Mouse (Mus musculus) embryonic facial prominence, embryonic 14.5 days (tissue): ENCODE results near the gene Glod4. TPM values are rescaled to one million over a fixed set of nuclear protein-coding genes. Genes with fewer than 3 reads are reported as not detected.

ENCODE experiments used
- ATAC-seq: fragments of 200-750 bp; cut with Nextera tagmentation; 2 replicates; pipeline ENCODE4 v1.8.0; 2017; ENCODE audit warnings: low read depth, moderate number of reproducible peaks, moderate TSS enrichment
- DNase-seq: peaks from one replicate; pipeline ENCODE4 v3.0.0-alpha.2; 2015; ENCODE audit warnings: low spot score
- H3K27ac ChIP-seq: fragments of 300-500 bp; sonication (generic); replicated peaks from 2 replicates; pipeline ENCODE4 v1.5.1; 2014; ENCODE audit warnings: low read depth, mild to moderate bottlenecking, low read length, moderate library complexity
- H3K27me3 ChIP-seq: fragments of 300-500 bp; sonication (generic); replicated peaks from 2 replicates; pipeline ENCODE4 v1.6.1; 2014; ENCODE audit warnings: low read length; ENCODE audit not compliant: control insufficient read depth, insufficient read depth
- H3K36me3 ChIP-seq: fragments of 300-500 bp; sonication (generic); 2 replicates; pipeline ENCODE4 v1.6.1; 2014; ENCODE audit warnings: low read length, mixed read lengths; ENCODE audit not compliant: control insufficient read depth, insufficient read depth
- H3K4me1 ChIP-seq: fragments of 300-500 bp; sonication (generic); 2 replicates; pipeline ENCODE4 v1.6.1; 2014; ENCODE audit warnings: antibody characterized with exemption, low read length; ENCODE audit not compliant: control insufficient read depth, insufficient read depth
- H3K4me2 ChIP-seq: fragments of 300-500 bp; sonication (generic); 2 replicates; pipeline ENCODE4 v1.6.1; 2014; ENCODE audit warnings: low read depth, mild to moderate bottlenecking, low read length, moderate library complexity, mixed read lengths
- H3K4me3 ChIP-seq: fragments of 300-500 bp; sonication (generic); 2 replicates; pipeline ENCODE4 v1.5.1; 2014; ENCODE audit warnings: low read depth, mild to moderate bottlenecking, low read length
- H3K9ac ChIP-seq: fragments of 300-500 bp; sonication (generic); 2 replicates; pipeline ENCODE4 v1.6.1; 2014; ENCODE audit warnings: low read depth, mild to moderate bottlenecking, low read length, moderate library complexity, mixed read lengths
- H3K9me3 ChIP-seq: fragments of 300-500 bp; sonication (generic); 2 replicates; pipeline ENCODE4 v1.6.1; 2016; ENCODE audit warnings: low read length; ENCODE audit not compliant: control insufficient read depth
- WGBS: fragments of 180-500 bp; shearing (Covaris S2); extraction: QIAGEN DNeasy Blood & Tissue Kit; methylation state at CpG from one replicate; pipeline ENCODE4 v1.1.7; 2014; 5-methylcytosine and 5-hydroxymethylcytosine counted together
- polyA plus RNA-seq: library from polyadenylated mRNA; unstranded; fragments of >200 nt; fragmentation: Nextera tagmentation; extraction: Ambion mirVana; gene quantifications from 2 replicates; pipeline ENCODE4 v1.2.1, GENCODE M21; 2014

Glod4 gene
- polyA plus RNA-seq, 1 experiment from 2014 or later, result 129 TPM

- peaks cover 47% of the 10 kb centered on the region for H3K36me3 ChIP-seq
- peak overlapping the region; percentile 49 for H3K27ac ChIP-seq
- no peak overlapping the region for H3K4me3 ChIP-seq
- DNase-seq (peak; percentile 91), ATAC-seq (peak; percentile 74)
- no peaks in the 10 kb centered on the region for H3K9me3 ChIP-seq
- H3K9ac ChIP-seq, result no peak overlapping the region
- 40% methylated on average over 5 of the region's 5 CpGs for WGBS
- no peak overlapping the region for H3K4me2 ChIP-seq
- 0 out of 2 replicates have a peak, but pooled peaks cover 11% of the 10 kb centered on the region for H3K4me1 ChIP-seq
- no peaks in the 10 kb centered on the region for H3K27me3 ChIP-seq
These were observed 9.8 kb upstream of the Glod4 start for GRCm38 (mm10) chr11:76253145-76253917.

DNA sequence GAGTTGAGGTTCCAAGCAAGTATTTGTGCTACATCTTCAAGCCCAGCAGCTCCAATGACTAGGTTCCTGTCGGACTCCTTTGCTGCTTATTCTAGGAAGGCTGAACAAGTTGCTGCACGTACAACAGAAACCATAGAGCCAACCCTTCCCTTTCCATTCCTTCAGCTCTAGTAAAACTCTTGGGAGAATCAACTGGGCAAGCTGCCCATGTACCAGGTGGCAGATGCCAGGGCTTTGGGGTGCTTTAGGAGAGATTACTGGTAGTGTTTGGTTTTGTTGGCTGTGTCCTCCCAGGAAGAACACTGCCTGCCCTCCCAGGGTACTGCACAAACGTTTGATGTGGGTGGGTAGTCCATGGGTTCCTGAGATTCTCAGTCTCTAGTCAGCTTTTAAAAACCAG lies 8.5 kb upstream of the Glod4 start:
- no peak for ATAC-seq
- 54% methylated on average over 3 of the region's 3 CpGs for WGBS
- no peaks in the 10 kb centered on the region for H3K27me3 ChIP-seq
- H3K36me3 ChIP-seq, result peaks cover 49% of the 10 kb centered on the region; the same call in 1 of the 2 replicates
- no peaks in the 10 kb centered on the region for H3K9me3 ChIP-seq
- no peak overlapping the region for H3K9ac ChIP-seq
- H3K27ac ChIP-seq, result no peak overlapping the region
- H3K4me3 ChIP-seq, result no peak overlapping the region
- H3K4me2 ChIP-seq, result no peak overlapping the region
- H3K4me1 ChIP-seq, result 0 out of 2 replicates have a peak, but pooled peaks cover 11% of the 10 kb centered on the region
- DNase-seq, result peak; percentile 48

DNA sequence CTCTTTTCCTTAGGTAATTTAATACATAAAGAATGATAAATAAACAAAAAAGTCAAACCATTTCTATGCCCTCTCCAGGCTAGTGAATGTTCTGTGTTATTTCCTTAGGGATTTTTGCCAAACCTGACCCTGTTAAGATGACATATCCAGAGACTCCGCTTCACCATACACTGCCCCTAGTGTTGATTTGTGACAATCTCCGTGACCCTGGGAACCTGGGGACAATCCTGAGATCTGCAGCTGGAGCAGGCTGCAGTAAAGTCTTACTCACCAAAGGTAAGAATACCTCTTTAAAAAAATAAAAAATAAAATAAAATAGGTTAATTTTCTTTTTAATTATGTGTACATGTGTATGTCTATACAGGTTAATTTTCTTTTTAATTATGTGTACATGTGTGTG lies 3.7 kb upstream of the Glod4 start:
- Histone ChIP-seq H3K9ac (no peak overlapping the region), H3K36me3 (peaks cover 43% of the 10 kb centered on the region; the same call in 1 of the 2 replicates), H3K27me3 (no peaks in the 10 kb centered on the region), H3K9me3 (no peaks in the 10 kb centered on the region), H3K27ac (no peak overlapping the region), H3K4me1 (peaks cover 14% of the 10 kb centered on the region), H3K4me3 (no peak overlapping the region), H3K4me2 (no peak overlapping the region)
- ATAC-seq (no peak), DNase-seq (no peak)
- 48% methylated on average over 2 of the region's 2 CpGs for WGBS

DNA sequence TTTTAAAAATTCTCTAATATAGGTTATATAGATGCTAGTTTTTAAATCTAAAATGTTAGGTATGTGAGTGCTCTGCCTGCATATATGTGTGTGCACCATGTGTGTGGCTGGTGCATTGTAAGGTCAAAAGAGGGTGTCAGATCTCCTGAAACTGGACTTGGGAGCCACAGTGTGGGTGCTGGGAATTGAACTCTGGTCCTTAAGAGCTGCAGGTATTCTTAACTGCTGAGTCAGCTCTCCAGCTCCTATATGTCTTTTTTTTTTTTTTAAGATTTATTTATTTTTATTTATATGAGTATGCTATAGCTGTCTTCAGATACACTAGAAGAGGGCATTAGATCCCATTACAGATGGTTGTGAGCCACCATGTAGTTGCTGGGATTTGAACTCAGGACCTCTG lies 2.9 kb upstream of the Glod4 start:
- Histone ChIP-seq H3K4me2 (no peak overlapping the region), H3K27me3 (no peaks in the 10 kb centered on the region), H3K4me1 (peaks cover 14% of the 10 kb centered on the region), H3K4me3 (no peak overlapping the region), H3K9ac (no peak overlapping the region), H3K27ac (no peak overlapping the region), H3K9me3 (no peaks in the 10 kb centered on the region), H3K36me3 (peaks cover 40% of the 10 kb centered on the region; the same call in 1 of the 2 replicates)
- DNase-seq (no peak), ATAC-seq (no peak)

- DNase-seq (no peak), ATAC-seq (peak; percentile 21; the same call in 1 of the 2 replicates)
- Histone ChIP-seq H3K27me3 (no peaks in the 10 kb centered on the region), H3K4me1 (peaks cover 14% of the 10 kb centered on the region), H3K27ac (peak overlapping the region; percentile 78; the same call in 1 of the 2 replicates), H3K36me3 (peaks cover 38% of the 10 kb centered on the region), H3K9me3 (no peaks in the 10 kb centered on the region), H3K4me3 (peak overlapping the region; percentile 90), H3K4me2 (peak overlapping the region; percentile 72), H3K9ac (peak overlapping the region; percentile 87)
- 1% methylated on average over 32 of the region's 34 CpGs for WGBS
These were observed 454 bp upstream of the Glod4 start for GRCm38 (mm10) chr11:76243811-76244546.

DNA sequence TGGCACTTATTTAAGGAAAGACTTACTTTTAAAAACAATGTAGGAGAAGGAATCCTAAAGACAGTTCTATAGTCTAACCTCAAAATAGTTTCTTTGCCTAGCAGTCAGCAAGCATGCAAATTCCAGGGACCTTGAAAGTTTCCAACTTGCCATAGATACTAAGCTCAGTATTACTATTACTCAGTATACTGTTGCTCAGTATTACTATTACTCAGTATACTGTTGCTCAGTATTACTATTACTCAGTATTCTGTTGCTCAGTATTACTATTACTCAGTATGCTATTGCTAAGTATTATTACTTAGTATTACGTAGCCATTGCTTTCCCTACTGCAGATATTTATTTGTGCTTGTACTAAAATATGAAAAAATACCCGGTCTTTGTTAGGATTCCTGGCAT lies 3.8 kb downstream of the Glod4 start:
- H3K27ac ChIP-seq, result no peak overlapping the region
- H3K9ac ChIP-seq, result no peak overlapping the region
- DNase-seq (no peak), ATAC-seq (no peak)
- no peaks in the 10 kb centered on the region for H3K9me3 ChIP-seq
- no peak overlapping the region for H3K4me2 ChIP-seq
- H3K27me3 ChIP-seq, result no peaks in the 10 kb centered on the region
- 92% methylated on average over 2 of the region's 2 CpGs for WGBS
- H3K36me3 ChIP-seq, result peaks cover 55% of the 10 kb centered on the region
- H3K4me3 ChIP-seq, result no peak overlapping the region
- H3K4me1 ChIP-seq, result peaks cover 12% of the 10 kb centered on the region

- H3K4me1 ChIP-seq, result no peaks in the 10 kb centered on the region
- no peak overlapping the region for H3K4me3 ChIP-seq
- H3K36me3 ChIP-seq, result peaks cover 86% of the 10 kb centered on the region
- H3K27me3 ChIP-seq, result no peaks in the 10 kb centered on the region
- H3K9me3 ChIP-seq, result no peaks in the 10 kb centered on the region
- ATAC-seq, result no peak
- no peak overlapping the region for H3K4me2 ChIP-seq
- H3K9ac ChIP-seq, result no peak overlapping the region
- 92% methylated on average over 3 of the region's 3 CpGs for WGBS
- DNase-seq, result no peak
- H3K27ac ChIP-seq, result no peak overlapping the region
These were observed 7.4 kb downstream of the Glod4 start for GRCm38 (mm10) chr11:76236136-76236535.

DNA sequence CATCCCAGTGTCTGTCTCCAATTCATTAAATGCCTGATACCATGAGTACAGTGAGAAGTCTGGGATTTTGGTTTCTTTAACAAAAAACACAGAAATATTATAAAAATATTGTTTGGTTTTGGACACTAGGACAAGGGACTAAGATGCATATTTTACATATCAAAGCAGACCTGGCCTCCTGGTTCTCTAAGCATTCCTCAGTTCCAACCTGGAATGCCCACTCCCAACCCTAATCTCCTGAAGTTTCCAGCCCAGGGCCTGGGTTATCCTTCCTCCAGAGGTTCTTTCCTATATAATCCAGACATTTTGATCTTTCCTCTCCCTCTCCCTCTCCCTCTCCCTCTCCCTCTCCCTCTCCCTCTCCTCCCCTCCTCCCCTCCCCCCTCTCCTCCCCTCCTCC lies 18.5 kb downstream of the Glod4 start:
- DNase-seq (no peak), ATAC-seq (no peak)
- Histone ChIP-seq H3K4me3 (no peak overlapping the region), H3K9me3 (no peaks in the 10 kb centered on the region), H3K9ac (no peak overlapping the region), H3K27ac (no peak overlapping the region), H3K36me3 (peaks cover 59% of the 10 kb centered on the region), H3K4me1 (no peaks in the 10 kb centered on the region), H3K27me3 (no peaks in the 10 kb centered on the region), H3K4me2 (no peak overlapping the region)
